Mouse (Mus musculus): Measurements from ENCODE around the gene Gm49388.

Gm49388 gene

DNA sequence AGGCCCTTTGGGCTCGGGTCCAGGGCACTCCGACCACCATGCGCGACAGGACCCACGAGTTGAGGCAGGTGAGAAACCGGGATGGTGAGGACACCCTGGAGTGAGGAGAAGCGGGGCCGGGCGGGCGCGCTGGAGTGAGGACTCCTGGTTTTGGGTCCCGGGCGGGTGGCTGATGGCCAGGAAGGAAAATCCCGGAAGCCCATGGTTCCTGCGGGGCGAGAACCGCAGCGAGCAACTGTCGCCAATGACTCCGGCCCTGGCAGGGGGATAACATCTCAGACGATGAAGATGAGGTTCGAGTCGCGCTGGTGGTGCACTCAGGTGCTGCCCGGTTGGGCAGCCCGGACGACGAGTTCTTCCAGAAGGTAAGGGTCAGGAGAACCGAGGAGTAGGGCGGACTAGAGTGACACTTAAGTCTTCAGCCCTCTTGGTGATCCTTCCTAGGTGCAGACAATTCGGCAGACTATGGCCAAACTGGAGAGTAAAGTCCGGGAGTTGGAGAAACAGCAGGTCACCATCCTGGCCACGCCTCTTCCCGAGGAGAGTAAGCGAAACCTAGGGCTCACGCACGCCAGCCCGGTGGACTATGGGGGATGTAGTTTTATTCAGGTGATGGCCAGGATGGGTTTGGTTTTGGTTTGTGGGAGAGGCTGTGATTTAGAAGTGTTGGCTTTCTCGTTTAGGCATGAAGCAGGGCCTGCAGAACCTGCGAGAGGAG is 56.8 kb downstream of the Gm49388 start:
- DNase-seq: peak; percentile 93

DNA sequence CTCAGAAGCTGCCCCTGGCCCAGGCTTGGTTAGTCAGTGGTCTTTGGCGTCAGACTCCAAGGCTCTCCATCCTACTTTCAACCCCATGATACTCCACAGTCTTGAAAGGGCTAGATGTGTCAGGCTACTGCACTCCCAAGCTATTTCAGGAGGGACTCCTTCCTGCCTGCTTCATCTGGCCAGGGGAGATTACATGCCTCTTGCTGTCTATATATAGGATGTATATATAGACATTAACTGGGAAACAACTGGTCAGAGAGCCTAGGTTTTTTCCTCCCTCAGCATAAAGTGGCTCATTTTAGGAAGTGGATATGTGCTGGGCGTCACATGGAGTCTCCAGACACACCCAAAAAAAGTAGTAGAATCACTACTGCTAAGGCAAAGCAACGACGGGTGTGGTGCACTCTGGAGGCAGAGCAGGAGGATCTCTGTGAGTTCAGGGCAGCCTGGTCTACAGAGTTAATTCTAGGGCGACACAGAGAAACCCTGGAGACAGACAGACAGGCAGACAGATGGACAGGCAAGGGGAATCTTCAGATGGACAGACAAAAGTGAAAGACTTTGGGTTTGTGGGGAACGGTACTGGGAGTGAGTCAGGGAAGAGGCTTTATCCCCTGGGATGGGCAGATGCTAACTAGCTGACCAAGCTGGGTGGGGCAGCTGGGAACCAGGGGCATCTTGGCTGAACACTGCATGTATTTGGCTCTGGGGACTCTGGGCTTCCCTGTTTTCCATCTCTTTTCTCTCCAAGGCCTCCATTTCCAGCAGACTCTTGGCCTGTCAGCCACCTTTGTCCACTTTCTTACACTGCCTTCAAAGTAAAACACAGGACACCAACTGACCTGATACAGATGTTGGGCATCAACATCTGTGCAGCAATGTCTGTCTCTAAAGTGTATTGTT is 64.8 kb downstream of the Gm49388 start:
- DNase-seq: peak; percentile 31

DNA sequence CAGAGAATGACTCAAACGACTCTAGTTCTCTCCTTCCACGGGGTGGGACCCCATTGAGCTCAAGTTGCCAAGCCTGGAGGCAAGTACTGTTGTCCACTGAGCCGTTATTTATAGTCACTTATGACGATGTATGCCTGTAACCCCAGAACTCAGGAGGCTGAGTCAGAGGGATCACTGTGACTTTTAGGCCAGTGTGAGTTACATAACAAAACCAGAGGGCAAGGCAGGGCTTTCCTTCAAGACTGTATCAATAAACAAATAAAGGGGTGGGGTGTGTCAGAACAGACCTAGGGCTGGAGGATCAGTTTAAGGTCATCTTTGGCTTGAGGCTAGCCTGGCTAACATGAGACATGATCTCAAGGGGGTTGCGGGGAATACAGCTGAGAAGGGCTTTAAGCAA is 65.5 kb downstream of the Gm49388 start:
- peak; percentile 30 for DNase-seq

Data from lung, postnatal 36 days (tissue).